Comparison of ENCODE assay signal across 8 mouse cellular contexts in genomic region chr3:105538819-105539607, GRCm38 (mm10).
DNase-seq lines count a peak whose midpoint lies in the region; ATAC-seq and TF ChIP-seq lines count a peak whose summit lies in the region.

No protein-coding gene starts in this region.

- H3K9ac ChIP-seq in forebrain, embryonic 12.5 days: no peak overlapping the region
- no peak overlapping the region for H3K9ac ChIP-seq in heart, postnatal 0 days (replicated peaks; ENCODE audit: low read depth, low read length)

- no peaks in the 10 kb centered on the region for H3K9me3 ChIP-seq in forebrain, embryonic 12.5 days
- H3K9me3 ChIP-seq in heart, postnatal 0 days (replicated peaks; ENCODE audit: control insufficient read depth, low read length): no peaks in the 10 kb centered on the region

- no peak overlapping the region for H3K4me3 ChIP-seq in forebrain, embryonic 12.5 days (replicated peaks)
- no peak overlapping the region for H3K4me3 ChIP-seq in heart, postnatal 0 days (ENCODE audit: low read depth, low read length)
- no peak overlapping the region for H3K4me3 ChIP-seq in myocyte

- 21% methylated on average over 13 of the region's 13 CpGs for WGBS in forebrain, embryonic 12.5 days
- 8% methylated on average over 13 of the region's 13 CpGs for WGBS in heart, postnatal 0 days

- H3K27me3 ChIP-seq in forebrain, embryonic 12.5 days: 0 out of 2 replicates have a peak, but pooled peaks cover 3% of the 10 kb centered on the region
- no peaks in the 10 kb centered on the region for H3K27me3 ChIP-seq in heart, postnatal 0 days (ENCODE audit: control insufficient read depth, insufficient read depth, low read length)
- H3K27me3 ChIP-seq in myocyte (ENCODE audit: control insufficient read depth, insufficient read depth, insufficient read length): no peaks in the 10 kb centered on the region

- H3K79me2 ChIP-seq in myocyte (ENCODE audit: control insufficient read depth, insufficient read depth): no peaks in the 10 kb centered on the region

- TF ChIP-seq CTCF in heart, postnatal 0 days (IDR thresholded peaks at IDR 0.05; ENCODE audit: low read depth): peak; percentile 10; the same call in 1 of the 2 replicates

- H3K36me3 ChIP-seq in forebrain, embryonic 12.5 days (replicated peaks): no peaks in the 10 kb centered on the region
- no peaks in the 10 kb centered on the region for H3K36me3 ChIP-seq in heart, postnatal 0 days (replicated peaks; ENCODE audit: control insufficient read depth, insufficient read depth, low read length)
- H3K36me3 ChIP-seq in myocyte (ENCODE audit: control insufficient read depth, insufficient read depth): no peaks in the 10 kb centered on the region

- peak; percentile 73 for DNase-seq in left cerebral cortex, postnatal 4 days
- no peak for DNase-seq in left cerebral cortex, postnatal 25 days (ENCODE audit: low spot score in 2 of 2)
- DNase-seq in heart, postnatal 0 days (ENCODE audit: low spot score): peak; percentile 59
- no peak for DNase-seq in adrenal gland, postnatal 4 days (ENCODE audit: low spot score in 2 of 2)
- no peak for DNase-seq in frontal cortex, adult 2 months (ENCODE audit: extremely low spot score in 1 of 2, low spot score in 1 of 2)
- no peak for DNase-seq in gastrocnemius, postnatal 4 days (ENCODE audit: low spot score in 2 of 2)

- H3K4me2 ChIP-seq in forebrain, embryonic 12.5 days: peak overlapping the region; percentile 17; the same call in 1 of the 2 replicates
- peak overlapping the region; percentile 7; the same call in 1 of the 2 replicates for H3K4me2 ChIP-seq in heart, postnatal 0 days (ENCODE audit: low read depth, low read length)
- H3K4me2 ChIP-seq in myocyte (ENCODE audit: low read depth): peak overlapping the region; percentile 45

- peak; percentile 82 for ATAC-seq in forebrain, embryonic 12.5 days (ENCODE audit: low FRiP score)
- ATAC-seq in heart, postnatal 0 days (ENCODE audit: insufficient read depth, low read depth): peak; percentile 87

- no peak for TF ChIP-seq EP300 in heart, postnatal 0 days (IDR thresholded peaks at IDR 0.05; ENCODE audit: low read depth)

- intact Hi-C loops in left cerebral cortex, postnatal 4 days (cut with DNase I): no loop called here
- intact Hi-C loops in left cerebral cortex, postnatal 25 days (cut with DNase I): no loop called here

- H3K4me1 ChIP-seq in forebrain, embryonic 12.5 days: peaks cover 18% of the 10 kb centered on the region
- H3K4me1 ChIP-seq in heart, postnatal 0 days (ENCODE audit: control insufficient read depth, insufficient read depth): peaks cover 13% of the 10 kb centered on the region; the same call in 1 of the 2 replicates

- no peak overlapping the region for H3ac ChIP-seq in myocyte (ENCODE audit: control insufficient read depth, insufficient read length)

- peak overlapping the region; percentile 74 for H3K27ac ChIP-seq in forebrain, embryonic 12.5 days
- peak overlapping the region; percentile 21 for H3K27ac ChIP-seq in heart, postnatal 0 days (ENCODE audit: low read depth)

- TF ChIP-seq POLR2A in myocyte (IDR thresholded peaks at IDR 0.05; ENCODE audit: insufficient read length, low read depth): no peak

TF ChIP-seq in myocyte, 11 proteins besides CTCF, POLR2A, EP300 and RAD21:
- TF ChIP-seq TCF3 (IDR thresholded peaks at IDR 0.05; ENCODE audit: insufficient read length, low read depth) (no peak), MYOG (IDR thresholded peaks at IDR 0.05; ENCODE audit: control insufficient read depth in 1 of 3, insufficient read depth in 1 of 3, insufficient read length in 2 of 3, low read depth in 2 of 3) (no peak), MYOD1 (IDR thresholded peaks at IDR 0.05; ENCODE audit: control insufficient read depth in 1 of 3, insufficient read length in 2 of 3, low read depth in 2 of 3) (no peak), TCF12 (IDR thresholded peaks at IDR 0.05; ENCODE audit: insufficient read depth, poor library complexity, severe bottlenecking) (no peak), E2F4 (IDR thresholded peaks at IDR 0.05; ENCODE audit: insufficient read depth) (no peak), USF1 (IDR thresholded peaks at IDR 0.05; ENCODE audit: low read depth) (no peak), CEBPB (IDR thresholded peaks at IDR 0.05; ENCODE audit: insufficient read depth, poor library complexity, severe bottlenecking) (no peak)

Comparison
In these comparisons a context has a peak if more than half of its experiments do, and no peak if none do; other contexts are left out.
1. DNase-seq: peak in left cerebral cortex, postnatal 4 days (single experiment) and heart, postnatal 0 days (single experiment); none in left cerebral cortex, postnatal 25 days (0 of 2), adrenal gland, postnatal 4 days (0 of 2), frontal cortex, adult 2 months (0 of 2) and gastrocnemius, postnatal 4 days (0 of 2).
2. Peak in every context shown above with its lines, with median percentiles within 50 percentile points of each other: H3K4me2 ChIP-seq.